Mouse (Mus musculus): ENCODE results near the gene P2rx2.

Gene P2rx2

DNA sequence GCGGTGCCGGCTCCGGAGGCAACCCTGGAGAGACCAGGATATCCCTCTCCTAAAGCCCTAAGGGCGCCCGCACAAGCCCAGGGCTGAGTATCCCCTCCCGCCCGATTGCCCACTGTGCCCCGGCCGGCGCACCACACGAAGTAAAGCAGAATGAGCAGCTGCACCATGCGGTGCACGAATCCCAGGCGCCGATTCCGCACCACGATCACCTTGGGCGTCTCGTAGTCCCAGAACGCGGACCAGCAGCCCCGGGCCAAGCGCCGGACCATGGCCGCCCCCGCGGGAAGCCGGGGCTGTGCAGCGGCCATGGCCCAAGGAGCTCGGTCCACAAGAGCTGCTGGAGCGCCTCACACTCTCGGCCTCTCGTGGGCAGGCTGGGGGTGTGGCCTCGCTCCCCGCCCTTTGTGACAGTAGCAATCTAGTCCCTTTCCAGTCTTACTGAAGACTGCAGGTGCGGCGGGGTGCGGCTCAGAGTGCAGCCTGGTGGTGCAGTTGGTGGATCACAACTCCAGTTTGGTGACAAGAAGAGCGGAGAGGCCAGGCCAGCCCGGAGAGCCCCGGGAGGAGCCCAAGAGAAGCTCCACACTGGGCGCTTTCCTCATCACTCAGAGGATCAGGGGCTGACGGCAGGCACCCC, at the start of gene P2rx2:
Gene P2rx2, minus strand, starts transcription at position 565 of the 637 bp plus-strand sequence.
- CTCF ChIA-PET, result interaction anchor here (0.6 kb wide), 1 partner anchor 793 kb away, joined by 3 read pairs; no protein-coding TSS in a partner anchor

DNA sequence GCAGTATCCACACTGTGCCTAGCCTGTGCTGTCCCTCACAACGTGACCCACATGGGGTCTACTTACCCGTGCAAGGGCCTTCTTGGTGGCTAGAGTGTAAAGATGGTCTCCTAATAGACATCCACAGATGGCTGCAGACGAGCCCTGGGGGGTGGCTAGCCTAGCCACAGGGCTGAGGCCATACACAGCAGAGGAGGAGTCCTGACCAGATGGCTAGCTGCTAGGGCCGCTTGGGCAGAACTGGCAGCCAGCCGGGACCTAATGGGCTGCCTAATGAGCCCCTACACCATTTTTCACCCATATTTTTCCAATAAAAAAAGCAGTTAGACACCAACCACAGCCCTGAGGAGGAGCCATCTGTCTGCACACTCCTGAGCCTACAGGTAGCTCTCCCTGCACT, 49.7 kb upstream of the P2rx2 start:
- CTCF ChIA-PET, result no interaction called here

DNA sequence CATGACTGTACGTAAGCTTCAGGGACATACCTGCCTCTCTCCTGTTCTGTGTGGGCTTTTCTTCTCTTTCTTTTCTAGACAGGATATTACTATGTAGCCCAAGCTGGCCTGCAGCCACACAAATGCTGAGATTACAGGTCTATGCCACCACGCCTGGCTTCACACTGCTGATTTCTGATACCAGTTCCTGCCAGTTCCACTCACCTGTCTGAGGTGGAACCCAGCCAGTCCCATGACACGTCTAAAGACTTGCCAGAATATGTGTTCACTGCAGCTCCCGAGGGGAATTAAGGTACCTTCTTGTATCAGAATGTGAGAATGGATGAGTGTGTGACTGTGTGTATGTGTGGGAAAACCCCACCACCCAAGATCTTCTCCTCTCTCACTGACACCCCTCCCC, 47.6 kb upstream of the P2rx2 start:
- CTCF ChIA-PET, result no interaction called here

DNA sequence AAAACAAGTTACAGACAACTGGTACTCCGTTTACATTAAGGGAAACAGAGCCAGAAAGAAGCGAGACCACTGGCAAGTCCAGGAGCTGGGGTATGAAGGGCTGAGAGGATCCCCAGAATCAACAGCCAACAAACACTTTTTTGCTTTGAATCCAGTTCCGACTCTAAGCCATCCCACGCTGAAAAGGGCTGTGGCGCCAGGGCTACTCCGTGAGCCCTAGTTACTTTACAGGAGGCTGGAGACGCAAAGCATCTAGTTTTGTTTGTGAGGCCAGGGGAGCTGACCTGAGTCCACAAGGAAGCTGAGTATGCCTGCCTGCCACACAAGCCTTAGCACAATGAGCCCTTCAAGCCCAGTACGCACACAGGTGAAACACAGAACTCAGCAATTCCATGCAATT, 44.3 kb upstream of the P2rx2 start:
- CTCF ChIA-PET, result no interaction called here

DNA sequence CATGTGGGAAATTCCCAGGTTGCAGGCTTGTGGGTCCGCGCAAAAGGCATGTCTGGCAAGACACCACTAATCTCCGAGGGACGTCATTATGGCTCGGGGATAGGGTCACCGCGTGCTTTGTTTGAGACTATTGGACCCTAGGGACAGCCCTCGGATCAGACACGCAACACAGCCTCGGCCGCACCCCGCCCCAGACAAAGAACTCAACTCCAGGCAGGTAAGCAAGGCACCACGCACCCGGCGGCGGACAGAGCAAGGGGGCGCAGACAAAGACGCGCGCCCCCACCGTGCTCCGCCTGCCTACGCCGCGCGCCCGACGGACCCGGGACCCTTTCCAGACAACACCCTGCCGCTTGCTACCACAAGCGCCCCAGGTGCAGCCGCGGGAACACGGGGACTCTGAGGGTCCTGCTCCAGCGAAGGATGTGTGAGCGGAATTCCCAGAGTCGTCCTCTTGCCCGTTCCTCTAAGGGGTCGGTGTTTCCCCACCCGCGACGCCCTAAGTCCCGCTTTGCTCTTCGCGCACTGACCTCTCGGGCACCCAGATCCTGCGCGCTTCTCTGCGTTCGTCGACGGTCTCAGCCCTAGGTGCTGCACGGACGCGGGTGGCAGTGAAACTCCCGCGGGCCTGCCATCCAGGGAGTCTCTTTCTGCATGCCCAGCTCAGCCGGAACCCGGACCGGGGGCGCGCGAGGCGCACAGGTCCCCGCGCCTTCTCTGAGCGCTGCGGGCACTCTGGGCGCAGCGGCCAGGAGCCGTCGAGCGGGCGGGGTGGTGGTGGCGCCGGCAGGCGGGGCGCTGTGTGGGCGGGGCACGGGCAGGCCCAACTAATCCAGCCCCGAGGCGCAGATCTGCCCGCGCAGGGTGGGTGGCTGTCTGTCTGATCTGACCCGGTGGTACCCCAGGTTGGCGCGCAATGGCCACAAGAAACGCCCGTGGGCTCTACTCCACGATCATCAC, 43.6 kb upstream of the P2rx2 start:
- CTCF ChIA-PET, result no interaction called here

DNA sequence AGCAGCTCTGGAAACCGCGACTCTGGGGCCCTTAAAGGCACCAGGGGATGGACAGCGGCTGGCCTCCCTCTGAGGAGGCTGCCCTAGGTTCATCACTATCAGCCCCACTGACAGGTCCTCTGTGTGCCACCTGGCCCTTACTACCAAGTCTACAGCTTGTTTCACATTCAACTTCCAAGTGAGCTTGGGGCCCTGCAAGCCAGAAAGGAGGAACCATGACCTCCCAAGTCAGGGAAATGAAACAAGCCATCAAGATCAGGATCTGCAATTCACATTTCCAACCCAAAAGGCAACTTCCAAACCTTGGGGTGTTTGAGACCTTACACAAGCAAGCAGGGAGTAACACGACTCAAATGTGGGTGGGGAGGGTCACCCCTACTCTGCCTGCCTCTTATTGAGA, 42.3 kb upstream of the P2rx2 start:
- CTCF ChIA-PET, result no interaction called here

DNA sequence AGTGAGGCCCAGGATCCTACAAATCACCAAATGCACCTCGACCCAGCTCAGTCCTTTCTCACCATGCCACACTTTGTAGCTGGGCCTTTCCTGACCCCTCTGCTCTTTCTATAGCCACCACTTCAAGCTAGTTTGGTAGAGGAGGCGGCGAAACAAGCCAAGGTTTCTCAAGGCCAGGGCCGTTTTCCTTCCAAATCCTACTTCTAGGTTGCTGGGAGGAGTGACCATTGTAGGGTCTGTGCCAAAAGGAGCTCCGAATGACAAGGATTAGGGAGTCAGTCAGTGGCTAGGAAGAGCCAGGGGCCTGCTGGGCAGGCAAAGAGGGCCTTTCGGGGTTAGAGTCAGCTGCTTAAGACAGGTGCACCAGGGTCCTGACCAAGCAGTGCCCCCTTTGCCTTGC, 41.5 kb upstream of the P2rx2 start:
- CTCF ChIA-PET, result no interaction called here

DNA sequence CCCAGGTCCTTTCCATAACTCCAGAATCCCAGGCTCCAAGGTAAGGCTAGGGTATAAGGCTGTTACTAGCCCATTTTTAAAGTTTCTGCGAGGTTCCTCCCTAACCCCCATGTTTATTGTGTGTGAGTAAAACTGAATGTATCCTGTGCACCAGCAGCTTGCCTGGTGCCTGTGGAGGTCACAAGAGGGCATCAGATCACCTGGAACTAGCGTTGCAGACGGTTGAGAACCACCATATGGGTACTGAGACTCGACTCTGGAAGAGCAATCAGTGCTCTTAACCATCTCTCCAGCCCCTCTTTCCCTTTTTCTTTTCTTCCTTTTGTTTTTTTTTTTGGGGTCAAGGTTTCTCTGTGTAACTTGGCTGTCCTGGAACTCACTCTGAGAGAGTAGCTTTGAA, 36.8 kb upstream of the P2rx2 start:
- CTCF ChIA-PET, result no interaction called here

DNA sequence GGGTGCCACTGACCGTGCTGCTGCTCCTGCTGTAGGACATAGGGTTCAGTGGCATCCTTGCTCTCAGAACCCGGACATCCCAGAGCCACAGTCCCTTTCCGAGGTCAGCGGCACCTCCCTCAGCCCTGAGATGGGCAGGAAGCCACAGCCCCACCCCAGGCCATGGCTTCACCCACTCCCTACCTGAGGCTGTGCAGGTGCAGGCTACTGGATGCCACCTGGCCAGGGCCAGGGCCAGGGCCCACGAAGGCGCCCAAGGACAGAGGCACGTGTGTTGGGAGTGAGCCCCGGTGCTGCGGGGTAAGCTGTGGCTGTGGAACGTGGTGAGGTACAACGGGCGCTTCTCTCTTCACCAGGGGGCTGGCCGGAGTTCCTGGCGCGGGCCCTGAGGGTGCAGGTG, 36.1 kb upstream of the P2rx2 start:
- CTCF ChIA-PET, result no interaction called here

DNA sequence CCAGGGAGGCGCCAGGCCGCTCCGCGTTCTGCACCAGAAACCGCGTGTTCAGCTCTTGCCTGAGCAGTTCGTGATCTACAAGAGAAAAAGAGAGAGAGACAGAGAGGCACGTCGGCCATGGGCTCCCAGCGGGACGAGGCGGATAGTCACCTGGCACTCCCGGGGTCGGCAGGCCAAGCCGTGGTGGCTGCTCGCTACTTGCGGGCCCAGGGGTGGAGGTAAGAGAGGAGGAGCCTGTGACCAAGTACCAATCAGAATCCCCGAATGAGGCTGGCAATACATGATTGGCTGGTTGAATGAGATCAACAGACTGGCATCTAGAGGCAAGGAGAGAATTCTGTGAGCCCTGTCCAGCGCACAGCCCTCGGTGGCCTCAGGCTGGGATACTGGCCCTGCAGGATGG, 35.2 kb upstream of the P2rx2 start:
- CTCF ChIA-PET, result no interaction called here

DNA sequence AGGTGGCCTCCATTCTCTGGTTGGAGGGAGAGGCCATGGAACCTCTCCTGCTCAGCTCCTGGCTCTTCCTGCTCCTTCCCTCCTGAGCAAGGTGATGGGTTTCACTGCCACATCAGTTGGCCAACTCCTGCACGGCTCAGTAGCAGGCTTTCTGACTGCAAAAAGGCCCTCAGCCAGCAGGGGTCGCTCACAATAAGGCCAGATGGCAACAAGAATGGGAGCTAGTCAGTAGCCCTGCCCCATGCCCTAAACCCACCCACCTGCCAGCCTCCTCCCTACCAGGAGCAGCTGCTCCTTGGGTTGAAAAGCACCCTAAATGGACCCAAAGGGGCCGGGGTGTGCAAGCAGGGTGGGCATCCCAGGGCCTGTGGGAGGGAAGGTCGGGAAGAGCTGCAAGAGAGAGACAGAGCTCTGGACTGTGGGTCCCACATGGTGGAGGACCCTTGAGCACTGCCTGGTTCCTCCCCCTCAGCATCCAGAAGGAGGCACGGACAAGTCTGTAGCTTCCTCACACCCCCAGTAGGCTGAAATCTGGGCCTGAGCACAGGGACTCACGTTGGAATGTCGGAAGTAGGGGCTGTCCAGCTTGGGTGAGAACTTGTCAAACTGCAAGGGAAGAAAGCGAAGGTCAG, 33.9 kb upstream of the P2rx2 start:
- CTCF ChIA-PET, result interaction anchor here (1.5 kb wide), 1 partner anchor 13 kb away, joined by 4 read pairs; no protein-coding TSS in a partner anchor

DNA sequence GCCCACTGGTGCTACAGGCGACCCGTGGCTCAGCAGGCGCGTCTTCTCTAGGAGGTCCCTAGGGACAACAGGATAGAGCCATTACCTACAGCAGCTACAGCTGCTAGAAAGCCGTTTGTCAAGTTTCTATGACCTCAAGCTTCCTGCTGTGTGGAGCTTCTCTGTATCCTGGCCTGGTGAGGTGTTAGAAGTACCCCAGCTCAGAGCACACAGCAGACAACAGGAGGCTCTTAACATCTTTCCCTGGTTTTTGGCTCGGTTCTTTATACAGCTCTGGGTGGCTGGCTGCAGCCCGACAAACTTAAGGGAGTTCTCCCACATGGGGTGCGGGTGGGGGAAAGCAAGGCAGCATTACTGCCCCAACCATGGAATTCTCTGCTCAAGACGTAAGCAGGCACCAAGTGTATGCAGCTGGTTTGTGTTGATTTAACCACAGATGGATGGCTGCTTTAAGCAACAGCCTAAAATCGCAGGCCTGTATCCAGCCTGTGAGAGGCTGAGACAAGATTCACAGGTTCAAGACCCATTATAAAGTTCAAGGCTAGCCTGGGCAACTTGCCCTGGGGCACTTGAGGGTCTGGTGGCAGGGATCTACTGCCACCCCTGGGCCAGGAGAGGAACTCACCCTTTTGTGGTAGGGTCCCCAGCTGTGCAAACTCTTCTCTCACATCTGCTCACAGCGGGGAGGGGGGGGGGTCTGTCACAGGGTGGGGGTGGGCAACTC, 21.0 kb upstream of the P2rx2 start:
- CTCF ChIA-PET, result no interaction called here

DNA sequence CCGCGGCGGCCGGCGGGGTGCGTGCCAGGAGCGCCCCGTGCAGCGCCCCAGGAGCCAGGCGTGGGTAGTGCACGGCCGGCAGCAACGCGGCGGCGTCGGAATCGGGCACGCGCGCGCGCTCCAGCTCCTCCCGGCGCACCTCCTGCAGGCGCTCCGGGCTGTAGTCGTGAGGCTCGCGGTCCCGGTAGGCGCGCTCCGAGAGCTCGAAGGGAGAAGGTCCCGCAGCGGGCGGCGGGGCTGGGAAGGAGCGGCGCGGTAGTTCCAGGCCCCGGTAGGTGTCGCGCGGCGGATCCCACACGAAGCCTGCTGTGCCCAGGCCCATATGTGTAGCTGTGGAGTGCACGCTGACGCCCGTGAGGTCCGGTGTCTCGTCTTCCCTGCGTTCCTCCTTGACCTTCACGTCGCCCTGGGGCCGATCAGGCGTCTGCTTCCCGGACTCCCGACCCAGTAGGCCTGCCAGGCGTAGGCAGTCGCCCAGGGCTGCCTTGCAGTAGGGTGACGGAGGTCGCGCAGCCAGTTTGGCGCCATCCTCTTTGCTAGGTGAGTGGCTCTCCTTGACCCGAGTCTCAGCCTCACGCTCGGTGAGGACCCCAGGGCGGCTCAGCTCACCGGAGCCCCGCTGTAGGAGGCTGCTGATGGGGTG, 20.3 kb upstream of the P2rx2 start:
- CTCF ChIA-PET, result no interaction called here

DNA sequence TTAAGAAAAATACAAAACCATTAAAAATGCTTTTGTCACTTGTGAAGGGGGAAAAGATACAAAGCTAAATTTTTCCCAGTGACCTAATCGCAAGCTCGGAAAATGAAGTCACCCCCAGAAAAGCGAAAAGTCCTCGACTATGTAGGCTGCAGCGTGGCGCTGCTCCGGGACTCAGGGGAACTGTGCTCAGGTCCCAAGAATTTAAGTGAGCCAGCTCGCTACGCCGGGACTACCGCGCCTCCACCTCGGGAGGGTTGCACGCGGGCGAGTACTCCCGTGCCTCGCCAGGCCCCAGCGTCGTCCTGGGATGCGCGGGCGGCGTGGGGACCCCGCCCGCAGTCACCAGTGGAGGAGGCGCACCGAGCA, 19.8 kb upstream of the P2rx2 start:
- CTCF ChIA-PET, result no interaction called here

DNA sequence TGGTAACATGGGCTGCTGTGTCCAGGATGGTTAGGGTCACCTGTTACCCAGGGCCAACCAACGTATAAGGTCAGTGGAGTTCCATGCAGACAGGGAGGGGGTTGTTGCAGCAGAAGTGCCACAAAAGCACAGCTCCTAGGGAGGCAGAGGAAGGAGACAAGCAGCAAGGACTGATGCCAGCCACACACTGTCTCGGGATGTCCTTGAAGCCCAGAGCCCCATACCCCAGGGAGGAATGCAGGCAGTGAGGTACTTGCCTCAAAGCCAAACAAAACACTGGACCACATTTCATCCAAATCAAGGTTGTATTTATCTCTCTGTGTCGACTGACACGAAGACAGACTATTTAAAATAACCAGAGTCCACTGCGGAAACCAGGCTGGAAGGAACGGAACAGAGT, 18.5 kb upstream of the P2rx2 start:
- CTCF ChIA-PET, result no interaction called here

DNA sequence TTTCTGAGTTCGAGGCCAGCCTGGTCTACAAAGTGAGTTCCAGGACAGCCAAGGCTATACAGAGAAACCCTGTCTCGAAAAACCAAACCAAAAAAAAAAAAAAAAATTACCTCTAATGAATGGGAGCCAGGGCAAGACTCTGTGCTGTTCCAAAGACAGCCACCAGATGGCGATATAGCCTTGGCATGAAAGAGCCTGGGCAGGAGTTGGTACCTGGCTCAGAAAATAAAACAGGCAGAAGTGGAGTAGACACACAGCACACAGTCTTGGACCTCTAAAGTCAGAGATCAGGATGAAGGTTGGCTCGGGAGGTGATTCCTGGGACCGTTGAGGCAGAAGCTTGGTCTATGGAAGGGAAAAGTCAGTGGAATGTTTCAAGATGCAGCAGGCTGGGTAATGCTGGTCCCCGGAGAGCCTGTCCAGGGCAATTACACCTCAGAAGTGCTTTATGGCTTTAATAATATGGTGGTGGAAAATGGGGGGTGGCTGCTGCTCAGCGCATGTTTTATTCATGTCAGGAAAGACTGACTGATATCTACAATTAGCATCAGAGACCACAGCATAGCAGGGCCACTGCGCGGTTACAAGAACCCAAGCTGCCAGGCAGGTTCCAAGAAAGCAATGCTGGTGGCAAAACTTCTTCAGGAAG, 14.6 kb upstream of the P2rx2 start:
- CTCF ChIA-PET, result interaction anchor here (0.5 kb wide), 1 partner anchor 76 kb away, joined by 3 read pairs; no protein-coding TSS in a partner anchor

DNA sequence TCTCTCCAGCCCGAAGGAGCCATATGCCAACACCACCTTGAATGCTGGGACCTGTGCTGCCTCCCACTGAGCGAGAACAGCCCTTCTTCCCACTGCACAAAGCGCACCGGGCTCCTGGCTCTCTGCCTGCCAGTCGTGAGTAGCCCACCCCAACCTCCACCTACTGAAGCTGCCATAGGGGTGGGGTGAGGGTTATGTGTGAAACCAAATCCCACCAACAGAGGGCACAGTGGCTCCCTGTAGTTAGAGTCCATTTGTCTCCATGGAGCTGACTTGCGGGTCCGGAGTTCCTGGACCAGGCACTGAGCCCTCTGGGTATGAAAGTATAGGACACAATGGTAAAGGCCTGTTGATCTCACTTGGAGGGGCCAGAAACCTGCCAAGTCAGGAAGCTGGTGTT, 11.7 kb upstream of the P2rx2 start:
- CTCF ChIA-PET, result no interaction called here

DNA sequence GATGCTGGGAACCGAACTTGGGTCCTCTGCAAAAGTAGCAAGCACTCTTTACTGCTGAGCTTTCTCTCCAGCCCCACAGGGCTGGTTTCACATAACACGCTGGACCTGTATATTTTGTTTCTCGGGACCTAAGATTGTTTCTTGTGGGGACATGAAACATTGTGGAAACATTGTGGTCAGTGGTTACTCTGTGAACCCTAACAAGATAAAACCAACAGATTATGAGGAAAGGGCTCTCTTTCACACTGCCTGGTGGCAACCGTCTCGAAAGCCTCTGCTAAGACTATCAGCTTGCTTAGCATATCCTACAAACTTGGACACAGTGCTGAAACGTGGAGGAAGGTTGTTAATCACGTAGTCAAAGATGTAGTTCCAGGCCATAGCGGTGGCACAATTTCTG, 4.0 kb upstream of the P2rx2 start:
- CTCF ChIA-PET, result no interaction called here

DNA sequence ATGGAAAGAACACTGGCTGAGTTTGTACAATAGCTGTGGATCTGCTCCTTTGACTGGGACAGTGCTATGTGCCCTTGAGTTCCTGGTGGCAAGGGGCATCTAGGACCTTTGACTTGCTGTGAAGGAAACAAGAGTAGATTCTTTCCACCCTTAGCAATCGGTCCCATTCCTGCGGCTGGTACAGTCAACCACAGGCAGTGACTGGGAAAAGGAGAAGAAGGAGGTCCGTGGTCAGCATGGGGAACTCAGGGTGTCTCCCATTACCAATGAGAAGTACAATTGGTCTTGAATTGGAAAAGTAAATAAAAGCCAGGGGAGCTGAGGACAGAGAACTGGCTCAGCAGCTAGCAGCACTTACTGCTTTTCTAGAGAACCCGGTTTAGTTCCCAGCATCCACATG, 2.5 kb upstream of the P2rx2 start:
- CTCF ChIA-PET, result interaction anchor here (0.6 kb wide), 1 partner anchor 28 kb away, joined by 4 read pairs; no protein-coding TSS in a partner anchor

DNA sequence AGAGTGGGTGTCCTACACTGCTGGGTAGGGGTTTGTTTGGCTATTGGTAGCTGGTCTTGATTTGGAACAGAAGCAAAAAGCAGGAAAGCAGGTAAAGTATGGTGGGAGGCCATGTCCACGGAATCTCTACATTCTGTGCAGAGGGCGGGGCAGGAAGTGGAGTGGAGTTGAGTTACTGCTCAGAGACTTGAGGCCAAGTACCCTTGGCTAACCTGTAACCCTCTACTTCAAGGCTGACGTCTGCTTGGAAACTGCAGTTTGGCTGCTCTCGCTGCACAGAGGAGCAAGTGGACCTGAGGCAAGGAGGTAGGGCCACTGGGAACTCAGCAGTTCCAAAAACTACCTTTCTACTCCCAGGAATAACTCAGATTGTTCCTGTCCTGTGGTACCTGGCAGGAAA, 1.5 kb upstream of the P2rx2 start, which contains the start of gene Lrcol1:
Gene Lrcol1, plus strand, starts transcription at position 207 of the 400 bp plus-strand sequence.
- CTCF ChIA-PET, result no interaction called here

DNA sequence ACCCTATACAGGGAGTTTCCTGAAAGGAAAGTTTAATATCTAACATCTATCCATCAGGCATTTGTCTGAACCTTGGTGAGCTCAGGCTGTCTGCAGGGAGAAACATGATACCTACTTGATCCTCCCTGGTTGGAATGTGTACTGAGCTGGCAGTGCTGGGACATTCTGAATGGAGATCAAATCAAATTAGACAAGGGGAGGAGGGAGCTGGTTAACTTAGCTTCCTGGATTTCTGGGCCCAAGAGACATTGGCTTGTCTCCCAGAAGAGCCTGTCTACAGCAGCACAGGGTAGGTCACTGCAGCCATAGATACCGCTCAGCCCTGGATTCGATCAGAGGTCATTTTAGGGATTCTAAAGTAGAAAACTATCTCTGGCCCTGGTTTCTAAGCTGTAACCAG, 4.2 kb downstream of the P2rx2 start:
- CTCF ChIA-PET, result no interaction called here

Measured in spleen, embryonic (tissue).